Mouse (Mus musculus): ENCODE measurements around the gene Mrps18a. TPM values are rescaled to one million over a fixed set of nuclear protein-coding genes. Genes with fewer than 3 reads are reported as not detected.
A peak's percentile ranks its signal among the peaks of the same experiment; 100 is the strongest.

Gene Mrps18a
- total and polyA plus RNA-seq, 2 experiments: 33.3 to 44.6 TPM

DNA sequence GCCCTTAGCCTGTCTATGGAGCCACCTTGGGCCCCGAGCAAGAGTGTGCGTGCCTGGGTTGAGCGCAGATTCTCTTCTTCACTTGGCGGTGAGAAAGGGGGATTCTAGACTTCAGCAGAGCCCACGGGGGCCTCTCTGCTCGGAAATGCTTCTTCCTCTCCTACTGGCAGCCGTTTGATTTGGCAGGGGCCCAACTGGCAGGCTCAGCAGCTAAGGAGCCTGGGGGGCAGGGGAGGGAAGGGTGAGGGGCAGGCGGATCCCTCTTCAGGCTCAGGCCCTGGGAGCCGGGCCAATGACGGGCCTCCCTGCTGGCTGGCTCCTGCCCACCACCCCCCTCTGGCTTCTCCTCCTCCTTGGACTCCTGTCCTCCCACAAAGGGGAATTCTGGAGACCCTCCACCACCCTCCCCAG, 26.7 kb upstream of the Mrps18a start:
- Histone ChIP-seq H3K9ac (ENCODE audit: low read depth, low read length) (no peak overlapping the region), H3K27me3 (ENCODE audit: control insufficient read depth, insufficient read depth, low read length) (no peaks in the 10 kb centered on the region), H3K27ac (replicated peaks; ENCODE audit: insufficient read depth, low read depth, low read length) (no peak overlapping the region), H3K4me3 (ENCODE audit: insufficient read depth, low read depth, low read length) (no peak overlapping the region), H3K79me2 (ENCODE audit: control insufficient read depth, insufficient read depth, low read length) (no peaks in the 10 kb centered on the region), H3K36me3 (ENCODE audit: control insufficient read depth, insufficient read depth, low read length) (no peaks in the 10 kb centered on the region), H3K4me1 (ENCODE audit: control insufficient read depth, insufficient read depth, low read length) (no peaks in the 10 kb centered on the region)
- TF ChIP-seq CTCF (IDR thresholded peaks at IDR 0.05; ENCODE audit: low read depth, low read length): no peak
- no peak for TF ChIP-seq POLR2A (IDR thresholded peaks at IDR 0.05; ENCODE audit: extremely low read depth, insufficient read depth, low read length)
- no peak for DNase-seq (ENCODE audit: extremely low read depth, low read depth, low spot score)
- WGBS: 36% methylated on average over 10 of the region's 10 CpGs

DNA sequence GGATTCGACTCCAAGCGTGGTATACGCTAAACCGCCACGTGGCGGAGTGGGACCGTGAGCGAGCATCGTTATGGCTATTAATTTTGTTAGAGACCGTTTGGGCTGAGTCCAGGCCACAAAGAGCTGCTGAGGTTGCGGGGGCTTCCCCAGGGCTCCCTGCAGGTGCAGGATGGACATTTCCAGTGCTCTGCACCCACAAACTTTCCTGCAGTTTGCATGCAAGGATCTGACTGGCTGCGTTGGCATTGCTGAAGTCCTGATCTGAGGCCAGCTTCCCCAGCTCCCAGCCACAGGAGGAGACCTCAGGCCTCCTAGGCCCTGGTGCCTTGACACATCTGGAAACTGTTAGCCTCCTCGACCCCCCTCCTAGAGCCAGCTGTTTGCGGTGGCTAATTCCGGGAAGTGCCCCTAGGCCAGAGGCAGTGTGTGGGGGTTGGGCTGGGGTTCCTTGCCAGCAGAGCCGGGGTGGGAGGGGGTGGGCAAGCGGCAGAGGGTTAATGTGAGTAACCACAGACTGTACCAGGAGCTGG, 24.4 kb upstream of the Mrps18a start:
- WGBS: 70% methylated on average over 17 of the region's 17 CpGs
- Histone ChIP-seq H3K9ac (ENCODE audit: low read depth, low read length) (no peak overlapping the region), H3K4me3 (ENCODE audit: insufficient read depth, low read depth, low read length) (no peak overlapping the region), H3K27me3 (ENCODE audit: control insufficient read depth, insufficient read depth, low read length) (no peaks in the 10 kb centered on the region), H3K4me1 (ENCODE audit: control insufficient read depth, insufficient read depth, low read length) (no peaks in the 10 kb centered on the region), H3K79me2 (ENCODE audit: control insufficient read depth, insufficient read depth, low read length) (no peaks in the 10 kb centered on the region), H3K36me3 (ENCODE audit: control insufficient read depth, insufficient read depth, low read length) (no peaks in the 10 kb centered on the region), H3K27ac (replicated peaks; ENCODE audit: insufficient read depth, low read depth, low read length) (no peak overlapping the region)
- no peak for DNase-seq (ENCODE audit: extremely low read depth, low read depth, low spot score)
- TF ChIP-seq CTCF (IDR thresholded peaks at IDR 0.05; ENCODE audit: low read depth, low read length) (no peak), POLR2A (IDR thresholded peaks at IDR 0.05; ENCODE audit: extremely low read depth, insufficient read depth, low read length) (no peak)

DNA sequence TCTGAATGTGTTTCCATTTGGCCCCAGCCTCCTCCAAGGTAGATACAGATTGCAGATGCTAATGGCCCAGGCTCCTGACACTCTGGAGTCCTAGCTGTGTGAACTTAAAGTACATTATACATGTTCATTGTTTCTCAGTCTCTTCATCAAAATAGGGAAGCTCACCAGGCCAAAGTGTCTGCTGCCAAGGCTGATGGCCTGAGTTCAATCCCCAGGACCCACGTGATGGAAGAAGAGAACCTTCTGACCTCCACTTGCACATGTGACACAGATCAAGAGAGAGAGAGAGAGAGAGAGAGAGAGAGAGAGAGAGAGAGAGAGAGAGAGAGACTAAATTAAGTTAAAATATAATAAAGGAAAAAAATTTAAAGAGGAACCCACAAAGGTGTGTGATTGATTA, 19.4 kb upstream of the Mrps18a start:
- DNase-seq (ENCODE audit: extremely low read depth, low read depth, low spot score): peak; percentile 65
- no peaks in the 10 kb centered on the region for H3K36me3 ChIP-seq (ENCODE audit: control insufficient read depth, insufficient read depth, low read length)
- TF ChIP-seq POLR2A (IDR thresholded peaks at IDR 0.05; ENCODE audit: extremely low read depth, insufficient read depth, low read length): no peak
- TF ChIP-seq CTCF (IDR thresholded peaks at IDR 0.05; ENCODE audit: low read depth, low read length): no peak
- WGBS: 35% methylated on average over 1 of the region's 1 CpGs
- H3K4me3 ChIP-seq (ENCODE audit: insufficient read depth, low read depth, low read length): no peak overlapping the region
- H3K79me2 ChIP-seq (ENCODE audit: control insufficient read depth, insufficient read depth, low read length): no peaks in the 10 kb centered on the region
- no peak overlapping the region for H3K27ac ChIP-seq (replicated peaks; ENCODE audit: insufficient read depth, low read depth, low read length)
- no peaks in the 10 kb centered on the region for H3K27me3 ChIP-seq (ENCODE audit: control insufficient read depth, insufficient read depth, low read length)
- H3K4me1 ChIP-seq (ENCODE audit: control insufficient read depth, insufficient read depth, low read length): no peaks in the 10 kb centered on the region
- no peak overlapping the region for H3K9ac ChIP-seq (ENCODE audit: low read depth, low read length)

- Histone ChIP-seq H3K27me3 (ENCODE audit: control insufficient read depth, insufficient read depth, low read length) (no peaks in the 10 kb centered on the region), H3K4me1 (ENCODE audit: control insufficient read depth, insufficient read depth, low read length) (no peaks in the 10 kb centered on the region), H3K79me2 (ENCODE audit: control insufficient read depth, insufficient read depth, low read length) (no peaks in the 10 kb centered on the region), H3K36me3 (ENCODE audit: control insufficient read depth, insufficient read depth, low read length) (no peaks in the 10 kb centered on the region), H3K27ac (replicated peaks; ENCODE audit: insufficient read depth, low read depth, low read length) (no peak overlapping the region), H3K4me3 (ENCODE audit: insufficient read depth, low read depth, low read length) (no peak overlapping the region), H3K9ac (ENCODE audit: low read depth, low read length) (no peak overlapping the region)
- 76% methylated on average over 14 of the region's 14 CpGs for WGBS
- no peak for DNase-seq (ENCODE audit: extremely low read depth, low read depth, low spot score)
- TF ChIP-seq POLR2A (IDR thresholded peaks at IDR 0.05; ENCODE audit: extremely low read depth, insufficient read depth, low read length): no peak
- TF ChIP-seq CTCF (IDR thresholded peaks at IDR 0.05; ENCODE audit: low read depth, low read length): no peak
Observed at GRCm38 (mm10) chr17:46091899-46092298, 18.9 kb upstream of the Mrps18a start.

DNA sequence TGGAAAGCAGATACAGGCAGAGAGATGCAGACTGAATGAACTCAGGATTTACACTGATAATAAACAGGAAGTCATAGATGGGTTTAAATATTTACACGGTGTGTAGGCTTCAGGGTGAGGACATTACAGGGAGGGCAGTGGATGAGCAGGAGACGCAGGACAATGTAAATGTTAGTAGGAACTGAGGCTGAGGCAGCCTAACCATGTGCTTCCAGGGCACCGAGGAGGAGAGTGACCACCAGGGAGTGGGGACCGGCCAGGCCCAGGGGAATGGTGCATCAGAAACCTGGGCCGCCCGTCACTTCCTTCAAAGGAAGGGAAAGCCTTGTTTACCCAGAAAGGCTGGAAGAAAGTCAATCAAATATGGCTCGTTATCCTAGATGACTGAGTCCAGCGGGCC, 12.3 kb upstream of the Mrps18a start:
- Histone ChIP-seq H3K4me3 (ENCODE audit: insufficient read depth, low read depth, low read length) (no peak overlapping the region), H3K27ac (replicated peaks; ENCODE audit: insufficient read depth, low read depth, low read length) (no peak overlapping the region), H3K9ac (ENCODE audit: low read depth, low read length) (no peak overlapping the region), H3K4me1 (ENCODE audit: control insufficient read depth, insufficient read depth, low read length) (no peaks in the 10 kb centered on the region), H3K36me3 (ENCODE audit: control insufficient read depth, insufficient read depth, low read length) (no peaks in the 10 kb centered on the region), H3K79me2 (ENCODE audit: control insufficient read depth, insufficient read depth, low read length) (no peaks in the 10 kb centered on the region), H3K27me3 (ENCODE audit: control insufficient read depth, insufficient read depth, low read length) (no peaks in the 10 kb centered on the region)
- no peak for DNase-seq (ENCODE audit: extremely low read depth, low read depth, low spot score)
- WGBS: 49% methylated on average over 8 of the region's 8 CpGs
- no peak for TF ChIP-seq CTCF (IDR thresholded peaks at IDR 0.05; ENCODE audit: low read depth, low read length)
- TF ChIP-seq POLR2A (IDR thresholded peaks at IDR 0.05; ENCODE audit: extremely low read depth, insufficient read depth, low read length): no peak

DNA sequence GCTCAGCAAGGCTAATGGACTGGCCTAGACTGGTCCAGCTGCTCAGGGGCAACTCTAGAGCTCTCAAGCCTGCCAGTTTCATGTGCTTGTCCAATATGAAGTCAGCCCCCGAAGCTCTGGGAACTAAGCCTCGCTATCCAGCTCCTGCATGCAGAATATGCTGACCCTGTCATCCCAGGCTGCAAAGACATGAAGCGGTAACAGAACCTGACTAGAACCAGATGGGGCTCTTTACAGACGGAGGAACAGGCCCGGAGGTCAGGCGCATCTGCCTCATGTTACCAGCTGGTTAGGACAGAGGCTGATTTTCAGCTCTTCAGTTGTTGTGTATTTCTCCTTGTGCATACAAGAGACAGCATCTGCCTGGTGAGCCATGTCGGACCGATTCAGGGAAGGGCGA, 8.9 kb upstream of the Mrps18a start:
- H3K27me3 ChIP-seq (ENCODE audit: control insufficient read depth, insufficient read depth, low read length): no peaks in the 10 kb centered on the region
- no peak for DNase-seq (ENCODE audit: extremely low read depth, low read depth, low spot score)
- TF ChIP-seq CTCF (IDR thresholded peaks at IDR 0.05; ENCODE audit: low read depth, low read length) (no peak), POLR2A (IDR thresholded peaks at IDR 0.05; ENCODE audit: extremely low read depth, insufficient read depth, low read length) (no peak)
- no peaks in the 10 kb centered on the region for H3K79me2 ChIP-seq (ENCODE audit: control insufficient read depth, insufficient read depth, low read length)
- H3K4me3 ChIP-seq (ENCODE audit: insufficient read depth, low read depth, low read length): no peak overlapping the region
- no peaks in the 10 kb centered on the region for H3K4me1 ChIP-seq (ENCODE audit: control insufficient read depth, insufficient read depth, low read length)
- 91% methylated on average over 9 of the region's 9 CpGs for WGBS
- H3K36me3 ChIP-seq (ENCODE audit: control insufficient read depth, insufficient read depth, low read length): no peaks in the 10 kb centered on the region
- H3K27ac ChIP-seq (replicated peaks; ENCODE audit: insufficient read depth, low read depth, low read length): no peak overlapping the region
- no peak overlapping the region for H3K9ac ChIP-seq (ENCODE audit: low read depth, low read length)
